Mouse (Mus musculus) midbrain, postnatal 0 days (tissue): ENCODE data around the gene Tmem82. TPM values are rescaled to one million over a fixed set of nuclear protein-coding genes. Genes with fewer than 3 reads are reported as not detected.
A peak's percentile ranks its signal among the peaks of the same experiment; 100 is the strongest.

Experiments
- ATAC-seq: fragments of 200-750 bp; cut with Nextera tagmentation; 2 replicates; pipeline ENCODE4 v1.8.0; 2017; ENCODE audit warnings: moderate number of reproducible peaks, mild to moderate bottlenecking, moderate TSS enrichment, moderate library complexity; ENCODE audit not compliant: low FRiP score
- DNase-seq: peaks from one replicate; pipeline ENCODE4 v3.0.0-alpha.2; 2015; ENCODE audit warnings: low spot score
- H3K27ac ChIP-seq: fragments of 300-500 bp; sonication (generic); 2 replicates; pipeline ENCODE4 v1.5.1; 2014; ENCODE audit warnings: low read depth, mild to moderate bottlenecking, low read length, mixed read lengths
- H3K27me3 ChIP-seq: fragments of 300-500 bp; sonication (generic); 2 replicates; pipeline ENCODE4 v1.6.1; 2014; ENCODE audit warnings: low read length, control low read depth, mixed read lengths; ENCODE audit not compliant: insufficient read depth
- H3K36me3 ChIP-seq: fragments of 300-500 bp; sonication (generic); 2 replicates; pipeline ENCODE4 v1.6.1; 2014; ENCODE audit warnings: low read length, control low read depth, mixed read lengths; ENCODE audit not compliant: insufficient read depth
- H3K4me1 ChIP-seq: fragments of 300-500 bp; sonication (generic); 2 replicates; pipeline ENCODE4 v1.6.1; 2014; ENCODE audit warnings: mild to moderate bottlenecking, control low read depth, antibody characterized with exemption, low read length, mixed read lengths; ENCODE audit not compliant: insufficient read depth
- H3K4me2 ChIP-seq: fragments of 300-500 bp; sonication (generic); 2 replicates; pipeline ENCODE4 v1.6.1; 2014; ENCODE audit warnings: low read depth, mild to moderate bottlenecking, low read length, mixed read lengths; ENCODE audit not compliant: poor library complexity, severe bottlenecking
- H3K4me3 ChIP-seq: fragments of 300-500 bp; sonication (generic); 2 replicates; pipeline ENCODE4 v1.5.1; 2014; ENCODE audit warnings: low read depth, mild to moderate bottlenecking, low read length, moderate library complexity
- H3K9ac ChIP-seq: fragments of 300-500 bp; sonication (generic); replicated peaks from 2 replicates; pipeline ENCODE4 v1.6.1; 2014; ENCODE audit warnings: mild to moderate bottlenecking, low read length, moderate library complexity, mixed read lengths; ENCODE audit not compliant: poor library complexity, severe bottlenecking
- H3K9me3 ChIP-seq: fragments of 300-500 bp; sonication (generic); 2 replicates; pipeline ENCODE4 v1.6.1; 2016; ENCODE audit warnings: low read length, control low read depth
- CTCF ChIP-seq: IDR thresholded peaks from 2 replicates; pipeline ENCODE4 v1.5.1; 2016; ENCODE audit warnings: antibody characterized with exemption, mild to moderate bottlenecking
- WGBS: fragments of 180-500 bp; shearing (Covaris S2); extraction: QIAGEN DNeasy Blood & Tissue Kit; methylation state at CpG from one replicate; pipeline ENCODE4 v1.1.7; 2014; 5-methylcytosine and 5-hydroxymethylcytosine counted together
- polyA plus RNA-seq: library from polyadenylated mRNA; unstranded; fragments of >200 nt; fragmentation: Nextera tagmentation; extraction: Ambion mirVana; gene quantifications from 2 replicates; pipeline ENCODE4 v1.2.1, GENCODE M21; 2015
- total RNA-seq: library from RNA; depleted of rRNA; stranded (reverse); fragments of >200 nt; gene quantifications from 2 replicates; pipeline ENCODE4 v1.2.3, GENCODE M21; 2014

The Tmem82 gene
- total and polyA plus RNA-seq, 2 experiments from 2014 or later, result 0.68 to 1.4 TPM

- no peak for DNase-seq
- peak overlapping the region; percentile 97 for H3K4me2 ChIP-seq
- TF ChIP-seq CTCF, result no peak
- no peaks in the 10 kb centered on the region for H3K36me3 ChIP-seq
- 2% methylated on average over 19 of the region's 19 CpGs for WGBS
- H3K4me3 ChIP-seq, result peak overlapping the region; percentile 61
- H3K27me3 ChIP-seq, result no peaks in the 10 kb centered on the region
- no peaks in the 10 kb centered on the region for H3K9me3 ChIP-seq
- H3K9ac ChIP-seq, result peak overlapping the region; percentile 70; the same call in 1 of the 2 replicates
- H3K27ac ChIP-seq, result no peak overlapping the region
- ATAC-seq, result no peak
- H3K4me1 ChIP-seq, result peaks cover 13% of the 10 kb centered on the region; the same call in 1 of the 2 replicates
These were observed 20.1 kb downstream of the Tmem82 start for GRCm38 (mm10) chr4:141598199-141598893.

GRCm38 (mm10) chr4:141596700-141597328 lies 21.6 kb downstream of the Tmem82 start:
- Histone ChIP-seq H3K9me3 (no peaks in the 10 kb centered on the region), H3K36me3 (no peaks in the 10 kb centered on the region), H3K27me3 (no peaks in the 10 kb centered on the region), H3K9ac (no peak overlapping the region), H3K4me2 (no peak overlapping the region), H3K4me3 (no peak overlapping the region), H3K27ac (no peak overlapping the region), H3K4me1 (peaks cover 13% of the 10 kb centered on the region; the same call in 1 of the 2 replicates)
- no peak for DNase-seq
- no peak for TF ChIP-seq CTCF
- 87% methylated on average over 8 of the region's 8 CpGs for WGBS
- ATAC-seq, result no peak

- Histone ChIP-seq H3K27me3 (no peaks in the 10 kb centered on the region), H3K27ac (no peak overlapping the region), H3K4me1 (peaks cover 13% of the 10 kb centered on the region; the same call in 1 of the 2 replicates), H3K36me3 (no peaks in the 10 kb centered on the region), H3K9ac (no peak overlapping the region), H3K4me2 (no peak overlapping the region), H3K9me3 (no peaks in the 10 kb centered on the region), H3K4me3 (no peak overlapping the region)
- TF ChIP-seq CTCF, result 0 out of 2 replicates have a peak, but pooled peaks have one; percentile 18
- DNase-seq (no peak), ATAC-seq (no peak)
- whole genome bisulfite sequencing, result 78% methylated on average over 9 of the region's 9 CpGs
These were observed 22.7 kb downstream of the Tmem82 start for GRCm38 (mm10) chr4:141595605-141596268.

DNA sequence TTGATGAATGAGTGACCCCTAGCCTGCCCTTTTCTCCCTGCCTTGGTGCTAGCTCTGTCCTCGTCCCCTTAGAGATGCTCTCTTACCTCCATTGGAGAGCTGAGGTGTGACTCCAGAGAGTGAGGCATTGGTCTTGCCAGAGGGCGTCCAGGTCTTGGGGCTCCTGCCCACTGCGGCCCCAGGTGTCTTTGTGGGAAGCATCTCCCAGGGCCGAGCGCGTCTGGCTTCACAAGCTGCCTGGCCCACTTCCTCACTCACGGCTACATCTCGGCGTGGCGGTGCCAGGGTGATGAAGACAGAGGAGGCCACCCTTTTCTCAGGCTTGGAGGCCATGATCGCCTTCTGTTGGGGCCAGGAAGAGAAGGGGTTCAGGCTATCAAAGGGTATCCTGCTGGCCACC lies 23.3 kb downstream of the Tmem82 start:
- no peak overlapping the region for H3K4me3 ChIP-seq
- 92% methylated on average over 11 of the region's 11 CpGs for WGBS
- TF ChIP-seq CTCF, result no peak
- no peak for ATAC-seq
- peaks cover 13% of the 10 kb centered on the region; the same call in 1 of the 2 replicates for H3K4me1 ChIP-seq
- H3K9me3 ChIP-seq, result no peaks in the 10 kb centered on the region
- DNase-seq, result no peak
- no peak overlapping the region for H3K4me2 ChIP-seq
- H3K27me3 ChIP-seq, result no peaks in the 10 kb centered on the region
- H3K9ac ChIP-seq, result no peak overlapping the region
- H3K27ac ChIP-seq, result no peak overlapping the region
- no peaks in the 10 kb centered on the region for H3K36me3 ChIP-seq

DNA sequence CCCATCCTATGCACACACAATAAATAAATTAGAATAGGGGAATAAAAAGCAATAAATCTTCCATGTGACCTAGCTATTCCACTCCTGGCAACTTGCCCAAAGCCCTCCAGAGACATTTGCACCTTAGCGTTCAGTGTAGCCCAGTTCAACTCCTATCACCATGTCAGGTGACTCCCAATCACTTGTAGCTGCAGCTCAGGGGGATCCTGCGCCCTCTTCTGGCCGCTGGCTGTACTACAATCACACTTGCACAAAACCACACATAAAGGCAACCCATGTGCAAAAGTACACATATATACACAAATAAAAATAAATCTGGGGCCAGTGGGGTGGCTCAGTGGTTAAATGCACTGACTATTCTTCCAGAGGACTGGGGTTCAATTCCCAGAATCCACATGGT lies 26.9 kb downstream of the Tmem82 start:
- H3K36me3 ChIP-seq, result peaks cover 6% of the 10 kb centered on the region
- ATAC-seq, result no peak
- no peaks in the 10 kb centered on the region for H3K27me3 ChIP-seq
- H3K4me2 ChIP-seq, result no peak overlapping the region
- no peak overlapping the region for H3K27ac ChIP-seq
- H3K9me3 ChIP-seq, result no peaks in the 10 kb centered on the region
- DNase-seq, result no peak
- H3K4me1 ChIP-seq, result no peaks in the 10 kb centered on the region
- H3K4me3 ChIP-seq, result no peak overlapping the region
- H3K9ac ChIP-seq, result no peak overlapping the region
- 17% methylated on average over 3 of the region's 3 CpGs for WGBS
- TF ChIP-seq CTCF, result peak; percentile 74

DNA sequence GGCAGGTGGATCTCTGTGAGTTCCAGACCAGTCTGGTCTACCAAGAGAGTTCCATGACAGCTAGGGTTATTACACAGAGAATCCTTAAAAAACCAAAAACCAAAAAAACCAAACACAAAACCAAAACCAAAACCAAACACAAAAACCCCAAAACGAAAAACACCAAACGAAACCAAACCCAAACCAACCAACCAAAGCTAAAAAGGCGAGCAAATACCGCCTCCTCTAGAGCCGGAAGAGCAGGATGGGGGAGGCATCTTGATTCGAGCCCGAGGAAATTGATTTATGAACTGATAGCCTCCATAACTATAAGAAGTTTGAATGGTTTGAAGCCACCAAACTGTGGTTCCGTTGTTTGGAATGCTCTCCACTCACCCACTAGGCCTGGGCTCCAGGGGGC lies 34.5 kb downstream of the Tmem82 start:
- Histone ChIP-seq H3K27ac (no peak overlapping the region), H3K4me2 (no peak overlapping the region), H3K4me3 (no peak overlapping the region), H3K27me3 (no peaks in the 10 kb centered on the region), H3K9ac (no peak overlapping the region), H3K36me3 (peaks cover 16% of the 10 kb centered on the region), H3K9me3 (no peaks in the 10 kb centered on the region), H3K4me1 (no peaks in the 10 kb centered on the region)
- no peak for ATAC-seq
- 90% methylated on average over 8 of the region's 8 CpGs for WGBS
- no peak for DNase-seq
- TF ChIP-seq CTCF, result no peak
